Mouse (Mus musculus) kidney, embryonic 16.5 days (tissue): ENCODE results near the gene Cacng8. TPM values are rescaled to one million over a fixed set of nuclear protein-coding genes. Genes with fewer than 3 reads are reported as not detected.

ENCODE experiments used
- ATAC-seq: fragments of 200-750 bp; cut with Nextera tagmentation; 2 replicates; pipeline ENCODE4 v1.8.0; 2017; ENCODE audit warnings: moderate TSS enrichment; ENCODE audit not compliant: low FRiP score, low TSS enrichment
- H3K27ac ChIP-seq: fragments of 300-500 bp; sonication (generic); 2 replicates; pipeline ENCODE4 v1.5.1; 2014; ENCODE audit warnings: low read length
- H3K27me3 ChIP-seq: fragments of 300-500 bp; sonication (generic); 2 replicates; pipeline ENCODE4 v1.6.1; 2014; ENCODE audit warnings: low read length, control low read depth, mixed read lengths; ENCODE audit not compliant: insufficient read depth
- H3K36me3 ChIP-seq: fragments of 300-500 bp; sonication (generic); 2 replicates; pipeline ENCODE4 v1.6.1; 2014; ENCODE audit warnings: low read length, control low read depth, mixed read lengths; ENCODE audit not compliant: insufficient read depth
- H3K4me1 ChIP-seq: fragments of 300-500 bp; sonication (generic); 2 replicates; pipeline ENCODE4 v1.6.1; 2014; ENCODE audit warnings: low read length, control low read depth, mixed read lengths; ENCODE audit not compliant: insufficient read depth
- H3K4me2 ChIP-seq: fragments of 300-500 bp; sonication (generic); replicated peaks from 2 replicates; pipeline ENCODE4 v1.6.1; 2014; ENCODE audit warnings: low read depth, low read length
- H3K4me3 ChIP-seq: fragments of 300-500 bp; sonication (generic); 2 replicates; pipeline ENCODE4 v1.5.1; 2014; ENCODE audit warnings: mild to moderate bottlenecking, low read length
- H3K9ac ChIP-seq: fragments of 300-500 bp; sonication (generic); replicated peaks from 2 replicates; pipeline ENCODE4 v1.6.1; 2014; ENCODE audit warnings: low read length
- H3K9me3 ChIP-seq: fragments of 300-500 bp; sonication (generic); 2 replicates; pipeline ENCODE4 v1.6.1; 2016; ENCODE audit warnings: low read length, control low read depth
- WGBS: fragments of 180-500 bp; shearing (Covaris S2); extraction: QIAGEN DNeasy Blood & Tissue Kit; methylation state at CpG from one replicate; pipeline ENCODE4 v1.1.7; 2014; 5-methylcytosine and 5-hydroxymethylcytosine counted together
- microRNA-seq: library from miRNA; unstranded; fragments of <30 nt; microRNA quantifications from one replicate; pipeline ENCODE4, GENCODE M21; 2016
- polyA plus RNA-seq: library from polyadenylated mRNA; unstranded; fragments of >200 nt; fragmentation: Nextera tagmentation; extraction: Ambion mirVana; gene quantifications from 2 replicates; pipeline ENCODE4 v1.2.1, GENCODE M21; 2015

Cacng8 gene
- polyA plus RNA-seq, 1 experiment from 2014 or later, result 1.0 TPM

GRCm38 (mm10) chr7:3457111-3457840, 66.8 kb downstream of the Cacng8 start:
- no peak overlapping the region for H3K27ac ChIP-seq
- no peak overlapping the region for H3K9ac ChIP-seq
- 91% methylated on average over 10 of the region's 10 CpGs for WGBS

GRCm38 (mm10) chr7:3457841-3458217, 67.3 kb downstream of the Cacng8 start:
- H3K27ac ChIP-seq, result no peak overlapping the region
- H3K4me3 ChIP-seq, result no peak overlapping the region
- H3K9me3 ChIP-seq, result no peaks in the 10 kb centered on the region
- ATAC-seq, result no peak
- no peaks in the 10 kb centered on the region for H3K36me3 ChIP-seq
- no peak overlapping the region for H3K4me2 ChIP-seq
- no peaks in the 10 kb centered on the region for H3K4me1 ChIP-seq
- H3K27me3 ChIP-seq, result no peaks in the 10 kb centered on the region
- WGBS, result 67% methylated on average over 9 of the region's 9 CpGs
- no peak overlapping the region for H3K9ac ChIP-seq

More at GRCm38 (mm10) chr7:3457111-3457840, 66.8 kb downstream of the Cacng8 start:
- Histone ChIP-seq H3K4me2 (no peak overlapping the region), H3K4me3 (no peak overlapping the region), H3K36me3 (no peaks in the 10 kb centered on the region), H3K27me3 (no peaks in the 10 kb centered on the region), H3K9me3 (no peaks in the 10 kb centered on the region), H3K4me1 (no peaks in the 10 kb centered on the region)
- ATAC-seq, result no peak

- Histone ChIP-seq H3K4me2 (no peak overlapping the region), H3K4me1 (no peaks in the 10 kb centered on the region), H3K36me3 (no peaks in the 10 kb centered on the region), H3K9me3 (no peaks in the 10 kb centered on the region), H3K4me3 (no peak overlapping the region), H3K27ac (no peak overlapping the region), H3K9ac (no peak overlapping the region), H3K27me3 (no peaks in the 10 kb centered on the region)
- 85% methylated on average over 8 of the region's 8 CpGs for WGBS
- no peak for ATAC-seq
Observed at GRCm38 (mm10) chr7:3460261-3460660, 69.8 kb downstream of the Cacng8 start.

- Histone ChIP-seq H3K4me2 (no peak overlapping the region), H3K27me3 (no peaks in the 10 kb centered on the region), H3K36me3 (no peaks in the 10 kb centered on the region), H3K27ac (no peak overlapping the region), H3K9me3 (no peaks in the 10 kb centered on the region), H3K4me1 (no peaks in the 10 kb centered on the region), H3K4me3 (no peak overlapping the region), H3K9ac (no peak overlapping the region)
- 86% methylated on average over 4 of the region's 4 CpGs for WGBS
- ATAC-seq, result no peak
Observed at GRCm38 (mm10) chr7:3463306-3463705, 72.8 kb downstream of the Cacng8 start.

Small RNA genes within 50 kb of the gene (microRNA-seq; reads per million reads assigned to microRNA genes)
- gene Gm23450, result 3.5 reads per million, percentile 17 among the genes with 10 or more reads in this experiment

Other genes starting within 250 kb of the Cacng8 start
- not detected in 2 replicates for gene AU018091, start 221.5 kb upstream of the Cacng8 start, polyA plus RNA-seq
- not detected in 2 replicates for gene Nlrp12, start 140.9 kb upstream of the Cacng8 start, polyA plus RNA-seq
- 95.0 and 108 TPM in 2 replicates for gene Myadm, start 101.6 kb upstream of the Cacng8 start, polyA plus RNA-seq
- gene Prkcg, start 101.5 kb upstream of the Cacng8 start, polyA plus RNA-seq, result 0.14 and 0.23 TPM in 2 replicates
- gene Cacng7, start 57.7 kb upstream of the Cacng8 start, polyA plus RNA-seq, result 0.81 and 0.92 TPM in 2 replicates
- gene Cacng6, start 33.5 kb downstream of the Cacng8 start, polyA plus RNA-seq, result 0.19 and 0.22 TPM in 2 replicates
- gene Tarm1, start 111.9 kb downstream of the Cacng8 start, polyA plus RNA-seq, result 0.12 TPM in 1 of 2 replicates, not detected in the other
- gene Oscar, start 225.5 kb downstream of the Cacng8 start, polyA plus RNA-seq, result 0.25 and 0.36 TPM in 2 replicates
- gene Ndufa3, start 226.7 kb downstream of the Cacng8 start, polyA plus RNA-seq, result 504 and 516 TPM in 2 replicates
- 21.4 and 27.7 TPM in 2 replicates for gene Tfpt, start 239.2 kb downstream of the Cacng8 start, polyA plus RNA-seq
- gene Prpf31, start 239.3 kb downstream of the Cacng8 start, polyA plus RNA-seq, result 115 and 118 TPM in 2 replicates